Mouse (Mus musculus): ENCODE data around the gene Zcchc8. TPM values are rescaled to one million over a fixed set of nuclear protein-coding genes. Genes with fewer than 3 reads are reported as not detected.

The Zcchc8 gene
- 111 and 157 TPM in 2 replicates for total RNA-seq (2023)

DNA sequence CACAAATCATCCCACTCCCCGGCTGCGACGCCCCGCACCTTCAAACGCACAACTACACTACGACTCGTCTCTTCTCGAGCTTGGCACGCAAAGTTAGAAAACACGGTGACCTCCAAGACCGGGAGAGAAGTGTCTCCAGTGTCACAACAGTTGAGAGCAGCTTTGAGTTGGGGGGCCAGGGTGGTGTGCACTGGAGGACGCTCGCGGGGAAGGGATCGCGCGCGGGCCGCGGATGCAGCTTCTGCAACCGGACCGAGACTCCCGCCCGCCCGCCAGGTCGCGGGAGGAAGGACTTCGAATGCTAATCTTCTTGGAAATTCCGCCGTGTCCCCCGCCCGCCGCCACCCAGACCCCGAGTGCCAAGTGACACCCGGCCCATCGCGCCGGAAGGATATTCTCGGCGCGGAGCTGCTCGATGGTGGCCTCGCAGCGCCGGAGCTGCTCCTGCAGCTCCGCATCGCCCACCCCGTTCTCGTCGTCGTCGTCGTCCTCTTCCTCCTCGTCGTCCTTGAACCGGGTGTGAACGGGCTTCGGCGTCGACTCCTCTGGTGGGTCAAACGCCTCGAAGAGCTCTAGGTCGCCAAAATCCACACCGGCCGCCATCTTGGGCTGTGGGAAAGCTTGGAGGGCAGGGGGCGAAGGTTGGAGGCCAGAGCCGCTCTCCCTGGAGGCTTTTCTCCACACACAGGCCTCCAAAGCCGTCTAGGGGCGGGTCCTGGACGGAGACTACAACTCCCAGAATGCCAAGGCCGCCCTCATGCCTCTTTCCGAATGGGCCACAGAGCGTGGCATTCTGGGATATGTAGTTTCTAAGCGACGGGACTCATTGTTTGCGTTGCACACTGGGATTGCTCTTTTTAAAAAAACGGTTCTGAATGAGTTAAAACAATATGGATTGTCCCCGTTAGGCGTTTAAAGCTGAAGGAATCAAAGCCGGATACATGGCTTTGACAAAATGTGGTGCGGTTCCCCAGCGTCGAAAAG lies at the start of gene Zcchc8:
Zcchc8 (minus strand) TSS at position 773 of the 984 bp plus-strand sequence.

GRCm38 (mm10) chr5:123749065-123750064 lies 28.5 kb upstream of the Zcchc8 start, which contains the start of the genes Rsrc2 and Kntc1:
Rsrc2 (minus strand) TSS chr5:123749414.
Kntc1 (plus strand) TSS chr5:123749716.

DNA sequence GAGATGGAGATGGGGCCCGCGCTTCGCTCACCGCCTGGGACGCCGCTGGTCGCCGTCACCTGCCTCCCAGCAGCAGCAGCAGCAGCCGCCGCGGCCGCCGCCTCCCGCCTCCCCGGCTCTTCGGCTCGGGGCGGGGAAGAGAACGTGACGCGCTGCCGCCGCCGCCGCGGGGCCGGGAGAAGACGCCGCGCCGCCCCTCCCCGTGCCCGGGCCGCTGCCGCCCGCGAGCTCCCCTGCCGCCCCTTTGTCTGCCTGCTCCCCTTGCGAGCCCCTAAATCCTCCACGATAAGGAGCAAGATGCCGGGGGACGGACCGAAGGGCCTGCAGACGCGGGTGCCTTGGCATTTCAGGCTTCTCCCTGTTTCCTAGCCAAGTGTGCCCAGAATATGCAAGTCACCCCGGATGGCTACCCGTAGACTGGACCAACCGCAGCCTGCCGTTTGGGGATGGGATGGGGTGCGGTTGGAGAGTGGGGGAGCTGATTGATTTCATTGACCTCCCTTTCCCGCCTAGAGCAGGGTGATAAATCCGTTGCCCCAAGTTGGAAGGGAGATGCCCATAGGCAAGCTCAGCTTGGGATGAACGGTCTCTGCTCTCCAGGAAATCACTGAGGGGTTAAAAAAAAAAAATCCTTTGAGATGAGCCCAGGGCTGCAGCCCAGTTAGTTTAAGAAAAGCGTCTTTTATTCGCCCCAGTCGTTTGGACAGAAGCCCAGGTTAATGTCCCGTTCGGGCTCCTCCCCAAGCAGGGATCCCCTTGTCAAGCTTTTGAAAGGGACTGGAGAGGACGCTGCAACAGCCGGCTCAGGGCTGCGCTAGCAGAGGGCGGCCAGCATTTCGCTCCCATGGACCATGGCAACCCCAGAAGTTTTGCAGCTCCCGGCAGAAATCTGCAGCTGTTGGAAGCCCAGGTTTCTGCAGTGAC lies 36.4 kb downstream of the Zcchc8 start, which contains the start of gene Clip1:
Clip1 (minus strand) TSS at position 398 of the 924 bp plus-strand sequence.

Other genes starting within 250 kb of the Zcchc8 start
- 0.18 TPM in 1 of 2 replicates, not detected in the other for gene Lrrc43, start 231.8 kb downstream of the Zcchc8 start, total RNA-seq (2023)
- not detected in 2 replicates for gene Il31, start 231.6 kb downstream of the Zcchc8 start, total RNA-seq (2023)
- gene B3gnt4, start 210.6 kb downstream of the Zcchc8 start, total RNA-seq (2023) = not detected in 2 replicates
- gene Diablo, start 196.9 kb downstream of the Zcchc8 start, total RNA-seq (2023) = 39.7 and 47.5 TPM in 2 replicates
- gene Gm49027, start 195.6 kb downstream of the Zcchc8 start, total RNA-seq (2023) = 2.2 and 6.1 TPM in 2 replicates
- gene Vps33a, start 148.1 kb downstream of the Zcchc8 start, total RNA-seq (2023) = 38.0 and 56.0 TPM in 2 replicates
- 92.6 and 115 TPM in 2 replicates for gene Clip1, start 36.5 kb downstream of the Zcchc8 start, total RNA-seq (2023)
- 218 and 277 TPM in 2 replicates for gene Rsrc2, start 28.3 kb upstream of the Zcchc8 start, total RNA-seq (2023)
- gene Kntc1, start 28.6 kb upstream of the Zcchc8 start, total RNA-seq (2023) = 22.5 and 24.0 TPM in 2 replicates
- gene Hcar2, start 144.4 kb upstream of the Zcchc8 start, total RNA-seq (2023) = 202 and 267 TPM in 2 replicates
- not detected in 2 replicates for gene Hcar1, start 158.9 kb upstream of the Zcchc8 start, total RNA-seq (2023)
- 27.4 and 29.7 TPM in 2 replicates for gene Denr, start 186.1 kb upstream of the Zcchc8 start, total RNA-seq (2023)
- not detected in 2 replicates for gene Gm43518, start 206.3 kb upstream of the Zcchc8 start, total RNA-seq (2023)
- 2.0 and 2.2 TPM in 2 replicates for gene Ccdc62, start 209.6 kb upstream of the Zcchc8 start, total RNA-seq (2023)

Data from neutrophil, adult 65 days (primary cell).